Mouse (Mus musculus): Measurements from ENCODE around the gene Slitrk2. TPM values are rescaled to one million over a fixed set of nuclear protein-coding genes. Genes with fewer than 3 reads are reported as not detected.

The Slitrk2 gene
- polyA plus RNA-seq (2012) = not detected in 2 replicates

DNA sequence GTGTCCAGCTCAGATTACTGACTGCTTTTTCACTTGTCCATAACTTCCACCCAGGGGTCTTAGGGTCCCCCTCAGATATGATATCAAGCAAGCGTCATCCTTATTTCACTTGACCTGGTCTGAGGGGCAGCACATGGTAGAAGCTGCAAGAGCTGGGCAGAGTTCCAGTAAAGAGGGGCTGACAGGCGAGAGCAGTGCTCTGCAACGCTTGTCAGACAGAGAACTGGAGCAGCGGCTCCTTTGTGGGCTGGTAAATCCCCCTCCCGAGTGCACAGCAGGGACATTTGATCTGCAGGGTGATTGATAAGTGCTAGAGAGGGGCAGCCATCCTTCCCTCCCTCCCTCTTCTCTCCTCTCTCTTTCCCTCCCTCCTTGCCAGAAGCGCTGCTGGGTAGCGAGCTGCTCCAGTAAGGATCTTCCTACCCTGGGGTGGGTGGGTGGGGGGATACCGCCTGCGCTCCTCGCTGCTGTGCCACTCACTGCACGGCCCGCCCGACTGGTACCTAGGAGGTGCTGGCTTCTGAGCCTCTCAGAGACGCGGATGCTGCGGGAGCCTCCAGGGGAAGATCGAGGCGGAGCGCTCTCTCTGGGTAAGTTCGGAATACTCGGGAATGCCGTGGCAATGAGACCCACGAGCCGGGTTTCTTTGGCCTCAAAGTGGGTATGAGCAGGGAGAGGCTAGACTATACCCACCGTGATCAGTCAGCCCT is at the start of gene Slitrk2:
TSS of gene Slitrk2 (plus strand) at position 408 of the 710 bp plus-strand sequence.
- Histone ChIP-seq H3K4me3 (replicated peaks) (no peak within 1 kb of the TSS), H3K9me3 (ENCODE audit: control insufficient read depth, low read length) (no peaks in the 10 kb centered on the region), H3K27me3 (ENCODE audit: control insufficient read depth) (peaks cover 24% of the 10 kb centered on the region), H3K4me1 (ENCODE audit: control insufficient read depth) (no peaks in the 10 kb centered on the region), H3K36me3 (ENCODE audit: control insufficient read depth) (no peaks in the 10 kb centered on the region)
- TF ChIP-seq TAL1 (IDR thresholded peaks at IDR 0.05; ENCODE audit: low read length) (no peak), GATA1 (IDR thresholded peaks at IDR 0.05; ENCODE audit: low read length) (no peak)

DNA sequence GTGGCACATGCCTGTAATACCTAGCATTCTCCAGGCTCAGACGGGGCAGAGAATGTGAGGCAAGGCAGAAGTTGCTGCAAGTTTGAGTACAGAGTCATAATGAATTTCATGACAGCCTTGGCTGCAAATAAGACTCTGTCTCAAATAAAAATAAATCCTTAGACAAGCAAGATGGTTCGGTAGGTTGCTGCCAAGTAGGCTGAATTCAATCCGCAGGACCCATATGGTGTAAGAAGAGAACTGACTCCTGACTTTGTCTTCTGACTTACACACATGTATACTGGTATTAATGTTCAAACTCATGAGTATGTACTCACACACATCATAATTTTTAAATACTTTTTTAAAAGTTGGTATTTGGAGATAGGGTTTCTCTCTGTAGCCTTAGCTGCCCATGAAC is 43.6 kb upstream of the Slitrk2 start:
- no peaks in the 10 kb centered on the region for H3K27me3 ChIP-seq (ENCODE audit: control insufficient read depth)
- H3K36me3 ChIP-seq (ENCODE audit: control insufficient read depth) = no peaks in the 10 kb centered on the region
- no peaks in the 10 kb centered on the region for H3K9me3 ChIP-seq (ENCODE audit: control insufficient read depth, low read length)
- no peak for TF ChIP-seq TAL1 (IDR thresholded peaks at IDR 0.05; ENCODE audit: low read length)
- TF ChIP-seq GATA1 (IDR thresholded peaks at IDR 0.05; ENCODE audit: low read length) = no peak
- no peak overlapping the region for H3K4me3 ChIP-seq (replicated peaks)
- no peaks in the 10 kb centered on the region for H3K4me1 ChIP-seq (ENCODE audit: control insufficient read depth)

- TF ChIP-seq TAL1 (IDR thresholded peaks at IDR 0.05; ENCODE audit: low read length) (no peak), GATA1 (IDR thresholded peaks at IDR 0.05; ENCODE audit: low read length) (no peak)
- no peaks in the 10 kb centered on the region for H3K36me3 ChIP-seq (ENCODE audit: control insufficient read depth)
- peaks cover 30% of the 10 kb centered on the region for H3K27me3 ChIP-seq (ENCODE audit: control insufficient read depth)
- H3K4me3 ChIP-seq (replicated peaks) = no peak overlapping the region
- H3K4me1 ChIP-seq (ENCODE audit: control insufficient read depth) = no peaks in the 10 kb centered on the region
- no peaks in the 10 kb centered on the region for H3K9me3 ChIP-seq (ENCODE audit: control insufficient read depth, low read length)
These were observed 3.5 kb downstream of the Slitrk2 start for GRCm38 (mm10) chrX:66652455-66653144.

GRCm38 (mm10) chrX:66657365-66657764 is 8.2 kb downstream of the Slitrk2 start:
- TF ChIP-seq TAL1 (IDR thresholded peaks at IDR 0.05; ENCODE audit: low read length) (no peak), GATA1 (IDR thresholded peaks at IDR 0.05; ENCODE audit: low read length) (no peak)
- Histone ChIP-seq H3K36me3 (ENCODE audit: control insufficient read depth) (no peaks in the 10 kb centered on the region), H3K27me3 (ENCODE audit: control insufficient read depth) (peaks cover 19% of the 10 kb centered on the region), H3K4me3 (replicated peaks) (no peak overlapping the region), H3K4me1 (ENCODE audit: control insufficient read depth) (no peaks in the 10 kb centered on the region), H3K9me3 (ENCODE audit: control insufficient read depth, low read length) (no peaks in the 10 kb centered on the region)

- H3K4me1 ChIP-seq (ENCODE audit: control insufficient read depth) = no peaks in the 10 kb centered on the region
- no peaks in the 10 kb centered on the region for H3K9me3 ChIP-seq (ENCODE audit: control insufficient read depth, low read length)
- no peak overlapping the region for H3K4me3 ChIP-seq (replicated peaks)
- no peak for TF ChIP-seq TAL1 (IDR thresholded peaks at IDR 0.05; ENCODE audit: low read length)
- TF ChIP-seq GATA1 (IDR thresholded peaks at IDR 0.05; ENCODE audit: low read length) = no peak
- no peaks in the 10 kb centered on the region for H3K27me3 ChIP-seq (ENCODE audit: control insufficient read depth)
- no peaks in the 10 kb centered on the region for H3K36me3 ChIP-seq (ENCODE audit: control insufficient read depth)
These were observed 27.8 kb downstream of the Slitrk2 start for GRCm38 (mm10) chrX:66676959-66677358.

DNA sequence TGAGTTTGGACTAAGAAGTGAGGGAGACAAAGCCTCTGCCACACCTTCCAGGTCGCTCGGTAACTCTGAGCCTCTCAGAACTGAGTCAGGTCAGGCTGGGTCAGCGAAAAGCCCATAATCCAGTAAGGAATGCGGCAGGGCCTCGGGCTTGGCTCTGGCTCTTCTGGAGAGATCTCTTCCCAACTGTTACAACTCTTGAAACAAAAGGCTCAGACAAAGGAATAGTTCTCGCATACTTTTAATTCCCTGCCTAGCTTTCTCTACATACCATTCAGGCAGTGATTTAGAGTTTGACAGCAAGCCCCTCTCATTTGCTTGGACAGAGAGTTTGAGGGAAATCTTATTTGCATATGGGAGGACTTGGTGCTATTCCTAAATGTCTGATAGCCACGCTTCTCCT is 29.5 kb downstream of the Slitrk2 start:
- H3K4me3 ChIP-seq (replicated peaks) = no peak overlapping the region
- no peaks in the 10 kb centered on the region for H3K27me3 ChIP-seq (ENCODE audit: control insufficient read depth)
- no peak for TF ChIP-seq GATA1 (IDR thresholded peaks at IDR 0.05; ENCODE audit: low read length)
- no peak for TF ChIP-seq TAL1 (IDR thresholded peaks at IDR 0.05; ENCODE audit: low read length)
- H3K36me3 ChIP-seq (ENCODE audit: control insufficient read depth) = no peaks in the 10 kb centered on the region
- H3K9me3 ChIP-seq (ENCODE audit: control insufficient read depth, low read length) = no peaks in the 10 kb centered on the region
- no peaks in the 10 kb centered on the region for H3K4me1 ChIP-seq (ENCODE audit: control insufficient read depth)
